Mouse (Mus musculus) heart, embryonic 14.5 days (tissue): ENCODE results near the gene Gm37419. TPM values are rescaled to one million over a fixed set of nuclear protein-coding genes. Genes with fewer than 3 reads are reported as not detected.

Experiments
- ATAC-seq: fragments of 200-750 bp; cut with Nextera tagmentation; 2 replicates; pipeline ENCODE4 v1.8.0; 2017; ENCODE audit warnings: low read depth, moderate TSS enrichment; ENCODE audit not compliant: insufficient number of reproducible peaks, insufficient read depth, low FRiP score
- H3K27ac ChIP-seq, 2 experiments: fragments of 200-500 bp in 1 of 2; fragments of 300-500 bp in 1 of 2; sonication (generic) in 1 of 2; replicated peaks in 1 of 2; 2 replicates each; pipeline ENCODE4 v1.5.1; 2012 to 2014; ENCODE audit warnings: low read depth in 2 of 2, low read length in 2 of 2, control low read depth in 1 of 2, mild to moderate bottlenecking in 1 of 2, mixed read lengths in 1 of 2; ENCODE audit not compliant: control insufficient read depth in 1 of 2, insufficient read depth in 1 of 2
- H3K27me3 ChIP-seq: fragments of 300-500 bp; sonication (generic); 2 replicates; pipeline ENCODE4 v1.6.1; 2014; ENCODE audit warnings: mild to moderate bottlenecking, low read length, control low read depth; ENCODE audit not compliant: control insufficient read depth, insufficient read depth
- H3K36me3 ChIP-seq: fragments of 300-500 bp; sonication (generic); 2 replicates; pipeline ENCODE4 v1.6.1; 2014; ENCODE audit warnings: mild to moderate bottlenecking, control low read depth, low read length, mixed read lengths; ENCODE audit not compliant: control insufficient read depth, insufficient read depth
- H3K4me1 ChIP-seq, 2 experiments: fragments of 200-500 bp in 1 of 2; fragments of 300-500 bp in 1 of 2; sonication (generic) in 1 of 2; 2 replicates each; pipeline ENCODE4 v1.6.1; 2012 to 2014; ENCODE audit warnings: low read length in 2 of 2, control low read depth in 1 of 2, mixed read lengths in 1 of 2; ENCODE audit not compliant: control insufficient read depth in 2 of 2, insufficient read depth in 2 of 2
- H3K4me2 ChIP-seq: fragments of 300-500 bp; sonication (generic); 2 replicates; pipeline ENCODE4 v1.6.1; 2014; ENCODE audit warnings: mild to moderate bottlenecking, low read length
- H3K4me3 ChIP-seq, 2 experiments: fragments of 200-500 bp in 1 of 2; fragments of 300-500 bp in 1 of 2; sonication (generic) in 1 of 2; 2 replicates each; pipeline ENCODE4 v1.5.1; 2012 to 2014; ENCODE audit warnings: low read length in 2 of 2, mild to moderate bottlenecking in 2 of 2, control low read depth in 1 of 2, low read depth in 1 of 2, moderate library complexity in 1 of 2; ENCODE audit not compliant: control insufficient read depth in 1 of 2, insufficient read depth in 1 of 2
- H3K9ac ChIP-seq: fragments of 300-500 bp; sonication (generic); 2 replicates; pipeline ENCODE4 v1.6.1; 2014; ENCODE audit warnings: mild to moderate bottlenecking, low read length
- H3K9me3 ChIP-seq: fragments of 300-500 bp; sonication (generic); 2 replicates; pipeline ENCODE4 v1.6.1; 2016; ENCODE audit warnings: low read length, control low read depth; ENCODE audit not compliant: control insufficient read depth
- WGBS: fragments of 180-500 bp; shearing (Covaris S2); extraction: QIAGEN DNeasy Blood & Tissue Kit; methylation state at CpG from one replicate; pipeline ENCODE4 v1.1.7; 2014; 5-methylcytosine and 5-hydroxymethylcytosine counted together
- polyA plus RNA-seq: library from polyadenylated mRNA; unstranded; fragments of >200 nt; fragmentation: Nextera tagmentation; extraction: Ambion mirVana; gene quantifications from 2 replicates; pipeline ENCODE4 v1.2.1, GENCODE M21; 2014

Gm37419 gene
- not detected in 2 replicates for polyA plus RNA-seq

- H3K27me3 ChIP-seq, result no peaks in the 10 kb centered on the region
- no peaks in the 10 kb centered on the region for H3K36me3 ChIP-seq
- H3K4me3 ChIP-seq, result peak within 1 kb of the TSS; percentile 83 to 87
- peaks cover 7 to 40% of the 10 kb centered on the region in 2 experiments for H3K4me1 ChIP-seq
- H3K27ac ChIP-seq, result peak within 1 kb of the TSS; percentile 99
- peak within 1 kb of the TSS; percentile 95 for H3K9ac ChIP-seq
- ATAC-seq, result peak; percentile 73
- no peaks in the 10 kb centered on the region for H3K9me3 ChIP-seq
- WGBS, result under 1% methylated on average over 68 of the region's 68 CpGs
- peak within 1 kb of the TSS; percentile 99 for H3K4me2 ChIP-seq
These were observed at the start of gene Gm37419, which contains the start of gene Bcl6 for GRCm38 (mm10) chr16:23988466-23989208. Gm37419 (plus strand) TSS chr16:23988482. Bcl6 (minus strand) TSS chr16:23988852.

GRCm38 (mm10) chr16:23944801-23945200 lies 43.5 kb upstream of the Gm37419 start:
- no peaks in the 10 kb centered on the region for H3K9me3 ChIP-seq
- no peaks in the 10 kb centered on the region for H3K36me3 ChIP-seq
- no peak overlapping the region for H3K4me3 ChIP-seq
- no peaks in the 10 kb centered on the region for H3K4me1 ChIP-seq
- no peak for ATAC-seq
- no peaks in the 10 kb centered on the region for H3K27me3 ChIP-seq
- WGBS, result 12% methylated on average over 3 of the region's 3 CpGs
- no peak overlapping the region for H3K4me2 ChIP-seq
- no peak overlapping the region for H3K9ac ChIP-seq
- no peak overlapping the region for H3K27ac ChIP-seq

- H3K9ac ChIP-seq, result no peak overlapping the region
- H3K9me3 ChIP-seq, result no peaks in the 10 kb centered on the region
- ATAC-seq, result no peak
- no peaks in the 10 kb centered on the region for H3K27me3 ChIP-seq
- no peaks in the 10 kb centered on the region for H3K36me3 ChIP-seq
- no peak overlapping the region for H3K4me2 ChIP-seq
- 79% methylated on average over 6 of the region's 6 CpGs for WGBS
- H3K27ac ChIP-seq, result no peak overlapping the region
- H3K4me3 ChIP-seq, result no peak overlapping the region
- H3K4me1 ChIP-seq, result no peaks in the 10 kb centered on the region
These were observed 40.6 kb upstream of the Gm37419 start for GRCm38 (mm10) chr16:23947654-23948053.

GRCm38 (mm10) chr16:23952101-23952727 lies 36.1 kb upstream of the Gm37419 start:
- H3K4me1 ChIP-seq, result no peaks in the 10 kb centered on the region
- H3K4me3 ChIP-seq, result no peak overlapping the region
- 59% methylated on average over 4 of the region's 4 CpGs for WGBS
- no peak overlapping the region for H3K27ac ChIP-seq
- H3K27me3 ChIP-seq, result no peaks in the 10 kb centered on the region
- H3K9me3 ChIP-seq, result no peaks in the 10 kb centered on the region
- H3K9ac ChIP-seq, result no peak overlapping the region
- ATAC-seq, result no peak
- H3K36me3 ChIP-seq, result no peaks in the 10 kb centered on the region
- H3K4me2 ChIP-seq, result no peak overlapping the region

GRCm38 (mm10) chr16:23953189-23953958 lies 34.9 kb upstream of the Gm37419 start:
- Histone ChIP-seq H3K27ac (no peak overlapping the region), H3K4me1 (no peaks in the 10 kb centered on the region), H3K36me3 (no peaks in the 10 kb centered on the region), H3K27me3 (no peaks in the 10 kb centered on the region), H3K4me3 (no peak overlapping the region), H3K4me2 (no peak overlapping the region), H3K9me3 (no peaks in the 10 kb centered on the region), H3K9ac (no peak overlapping the region)
- 34% methylated on average over 11 of the region's 11 CpGs for WGBS
- no peak for ATAC-seq

- no peaks in the 10 kb centered on the region for H3K9me3 ChIP-seq
- no peak overlapping the region for H3K9ac ChIP-seq
- H3K27me3 ChIP-seq, result no peaks in the 10 kb centered on the region
- WGBS, result 3% methylated on average over 1 of the region's 1 CpGs
- H3K4me2 ChIP-seq, result no peak overlapping the region
- H3K36me3 ChIP-seq, result no peaks in the 10 kb centered on the region
- no peaks in the 10 kb centered on the region for H3K4me1 ChIP-seq
- no peak overlapping the region for H3K27ac ChIP-seq
- H3K4me3 ChIP-seq, result no peak overlapping the region
- ATAC-seq, result no peak
These were observed 34.4 kb upstream of the Gm37419 start for GRCm38 (mm10) chr16:23953959-23954260.

GRCm38 (mm10) chr16:23958938-23959337 lies 29.3 kb upstream of the Gm37419 start:
- Histone ChIP-seq H3K36me3 (no peaks in the 10 kb centered on the region), H3K4me2 (no peak overlapping the region), H3K27ac (no peak overlapping the region), H3K4me3 (no peak overlapping the region), H3K9ac (no peak overlapping the region), H3K9me3 (no peaks in the 10 kb centered on the region), H3K27me3 (no peaks in the 10 kb centered on the region), H3K4me1 (no peaks in the 10 kb centered on the region)
- no peak for ATAC-seq
